Mouse (Mus musculus) neural tube, embryonic 13.5 days (tissue): ENCODE results near the gene Lbhd1. TPM values are rescaled to one million over a fixed set of nuclear protein-coding genes. Genes with fewer than 3 reads are reported as not detected.

Source experiments
- microRNA-seq: library from miRNA; unstranded; fragments of <30 nt; microRNA quantifications from one replicate; pipeline ENCODE4, GENCODE M21; 2016
- polyA plus RNA-seq: library from polyadenylated mRNA; unstranded; fragments of >200 nt; fragmentation: Nextera tagmentation; extraction: Ambion mirVana; gene quantifications from 2 replicates; pipeline ENCODE4 v1.2.1, GENCODE M21; 2015

Gene Lbhd1
- polyA plus RNA-seq, 1 experiment from 2014 or later, result 56.4 TPM

Small RNA genes within 50 kb of the gene (microRNA-seq; reads per million reads assigned to microRNA genes)
- not detected for gene Mir5136

Other genes with a start within 250 kb of the Lbhd1 start
- 0.18 and 0.32 TPM in 2 replicates for gene Chrm1, start 219.9 kb upstream of the Lbhd1 start, polyA plus RNA-seq
- 149 and 155 TPM in 2 replicates for gene Slc3a2, start 160.4 kb upstream of the Lbhd1 start, polyA plus RNA-seq
- gene Wdr74, start 147.9 kb upstream of the Lbhd1 start, polyA plus RNA-seq, result 84.4 and 87.8 TPM in 2 replicates
- gene 1700092M07Rik, start 143.0 kb upstream of the Lbhd1 start, polyA plus RNA-seq, result 1.6 and 2.4 TPM in 2 replicates
- 124 and 127 TPM in 2 replicates for gene Stx5a, start 142.3 kb upstream of the Lbhd1 start, polyA plus RNA-seq
- gene Nxf1, start 126.7 kb upstream of the Lbhd1 start, polyA plus RNA-seq, result 161 and 192 TPM in 2 replicates
- gene Tmem223, start 112.7 kb upstream of the Lbhd1 start, polyA plus RNA-seq, result 219 and 253 TPM in 2 replicates
- gene Tmem179b, start 109.3 kb upstream of the Lbhd1 start, polyA plus RNA-seq, result 39.3 and 41.9 TPM in 2 replicates
- gene Taf6l, start 97.3 kb upstream of the Lbhd1 start, polyA plus RNA-seq, result 22.9 and 25.9 TPM in 2 replicates
- 167 and 168 TPM in 2 replicates for gene Polr2g, start 85.2 kb upstream of the Lbhd1 start, polyA plus RNA-seq
- gene Zbtb3, start 81.2 kb upstream of the Lbhd1 start, polyA plus RNA-seq, result 8.2 and 8.6 TPM in 2 replicates
- 47.6 and 59.0 TPM in 2 replicates for gene Ttc9c, start 64.4 kb upstream of the Lbhd1 start, polyA plus RNA-seq
- 5.3 and 6.0 TPM in 2 replicates for gene Hnrnpul2, start 63.7 kb upstream of the Lbhd1 start, polyA plus RNA-seq
- gene AC129217.1, start 54.0 kb upstream of the Lbhd1 start, polyA plus RNA-seq, result not detected in 2 replicates
- gene Bscl2, start 46.3 kb upstream of the Lbhd1 start, polyA plus RNA-seq, result 82.5 and 84.2 TPM in 2 replicates
- gene Gng3, start 44.5 kb upstream of the Lbhd1 start, polyA plus RNA-seq, result 335 and 393 TPM in 2 replicates
- 0.96 and 1.4 TPM in 2 replicates for gene Lrrn4cl, start 33.0 kb upstream of the Lbhd1 start, polyA plus RNA-seq
- 166 and 171 TPM in 2 replicates for gene Ubxn1, start 12.2 kb upstream of the Lbhd1 start, polyA plus RNA-seq
- gene Uqcc3, start 2.8 kb upstream of the Lbhd1 start, polyA plus RNA-seq, result 69.0 and 73.5 TPM in 2 replicates
- not detected in 2 replicates for gene Gm49403, start 198 bp downstream of the Lbhd1 start, polyA plus RNA-seq
- gene 1810009A15Rik, start 5.1 kb downstream of the Lbhd1 start, polyA plus RNA-seq, result 55.6 and 58.8 TPM in 2 replicates
- gene Gm49416, start 5.2 kb downstream of the Lbhd1 start, polyA plus RNA-seq, result 0.27 TPM in 1 of 2 replicates, not detected in the other
- 31.7 and 36.2 TPM in 2 replicates for gene Ints5, start 9.3 kb downstream of the Lbhd1 start, polyA plus RNA-seq
- 89.4 and 101 TPM in 2 replicates for gene Ganab, start 14.3 kb downstream of the Lbhd1 start, polyA plus RNA-seq
- 86.9 and 88.7 TPM in 2 replicates for gene B3gat3, start 36.6 kb downstream of the Lbhd1 start, polyA plus RNA-seq
- gene Rom1, start 45.6 kb downstream of the Lbhd1 start, polyA plus RNA-seq, result 1.6 and 2.8 TPM in 2 replicates
- 11.8 and 12.2 TPM in 2 replicates for gene Eml3, start 45.8 kb downstream of the Lbhd1 start, polyA plus RNA-seq
- 126 and 141 TPM in 2 replicates for gene Mta2, start 58.1 kb downstream of the Lbhd1 start, polyA plus RNA-seq
- gene Tut1, start 70.1 kb downstream of the Lbhd1 start, polyA plus RNA-seq, result 29.2 and 30.1 TPM in 2 replicates
- gene Eef1g, start 83.3 kb downstream of the Lbhd1 start, polyA plus RNA-seq, result 323 and 328 TPM in 2 replicates
- gene Ahnak, start 105.6 kb downstream of the Lbhd1 start, polyA plus RNA-seq, result 4.8 and 4.9 TPM in 2 replicates
- gene Scgb1a1, start 204.2 kb downstream of the Lbhd1 start, polyA plus RNA-seq, result not detected in 2 replicates